Mouse (Mus musculus): ENCODE results near the gene Iqgap3. TPM values are rescaled to one million over a fixed set of nuclear protein-coding genes. Genes with fewer than 3 reads are reported as not detected.
A peak's percentile ranks its signal among the peaks of the same experiment; 100 is the strongest.

The Iqgap3 gene
- total RNA-seq, 2 experiments from 2014 or later = 5.6 to 8.3 TPM

DNA sequence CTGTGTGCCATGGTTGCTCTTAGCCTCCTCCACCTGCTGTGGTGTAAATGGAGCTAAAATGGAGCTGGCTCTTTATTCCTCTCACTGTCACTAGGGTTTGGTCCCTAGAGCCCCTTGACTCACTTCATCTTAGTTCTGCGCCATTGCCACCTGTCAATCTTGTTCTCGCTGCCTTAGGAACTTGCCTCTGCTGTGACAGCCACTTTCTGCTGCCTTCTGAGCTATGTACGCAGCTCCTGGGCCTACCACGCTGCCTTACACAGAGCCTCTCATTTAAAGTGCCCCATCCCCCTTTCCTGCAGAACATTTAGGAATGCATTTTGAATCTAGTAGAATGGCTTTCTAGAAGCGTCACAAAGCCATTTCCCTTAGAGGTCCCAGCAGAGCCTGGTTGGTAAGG, 12.4 kb downstream of the Iqgap3 start:
- no peak for DNase-seq

DNA sequence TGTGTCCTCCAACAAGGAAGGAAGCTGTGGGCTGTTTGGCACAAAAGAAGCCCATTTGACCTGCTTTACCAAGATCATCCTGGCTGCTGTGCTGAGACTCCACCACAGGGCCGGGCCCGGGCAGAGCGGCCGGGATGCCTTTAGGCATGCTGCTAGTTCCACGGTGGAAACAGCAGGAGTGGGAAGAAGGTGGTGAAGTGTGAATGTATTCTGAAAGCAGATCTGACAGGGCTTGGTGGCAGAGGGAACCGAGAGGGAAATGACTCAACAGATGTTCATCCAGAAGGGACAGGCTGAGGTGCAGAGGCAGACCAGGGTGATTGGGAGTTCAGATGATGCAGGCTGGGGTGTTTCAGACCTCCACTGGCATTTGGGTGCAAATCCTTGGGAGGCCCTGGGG, 15.9 kb downstream of the Iqgap3 start:
- no peak for DNase-seq

DNA sequence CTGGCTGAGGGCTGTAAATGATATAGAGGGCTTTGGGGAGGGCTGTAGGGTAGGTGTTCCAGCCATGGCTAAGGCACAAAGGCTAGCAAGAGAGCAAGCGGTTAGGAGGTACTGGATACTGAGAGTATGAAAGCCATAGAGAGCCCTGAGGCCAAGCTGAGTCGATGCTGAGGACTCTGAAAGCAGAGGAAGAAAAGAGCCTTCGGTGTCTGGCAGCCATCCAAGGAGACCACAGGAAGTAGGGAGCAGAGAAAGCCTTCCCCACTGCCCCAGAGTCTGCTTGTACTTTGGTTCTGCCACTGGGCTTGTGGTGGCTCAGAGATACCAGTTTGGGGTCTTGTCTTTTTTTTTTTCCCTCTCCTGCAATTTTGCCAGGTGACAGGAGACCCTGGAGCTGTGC, 18.5 kb downstream of the Iqgap3 start:
- DNase-seq = no peak

DNA sequence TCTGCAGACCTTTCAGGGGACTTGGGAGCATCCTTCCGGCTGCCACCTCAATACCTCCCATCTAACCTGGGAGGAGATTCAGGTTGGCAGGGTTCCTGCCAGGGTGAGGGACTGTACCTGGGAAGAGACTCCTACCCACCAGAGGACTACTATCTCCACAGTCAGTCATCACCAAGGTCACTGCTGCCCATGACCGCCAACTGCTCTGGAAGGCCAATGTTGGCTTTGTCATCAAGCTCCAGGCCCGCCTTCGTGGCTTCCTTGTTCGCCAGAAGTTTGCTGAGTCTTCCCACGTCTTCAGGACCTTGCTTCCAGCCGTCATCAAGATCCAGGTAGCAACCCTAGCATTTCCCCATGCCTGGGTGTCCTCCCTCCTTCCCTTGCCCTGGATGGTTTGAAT, 20.0 kb downstream of the Iqgap3 start:
- DNase-seq = no peak

DNA sequence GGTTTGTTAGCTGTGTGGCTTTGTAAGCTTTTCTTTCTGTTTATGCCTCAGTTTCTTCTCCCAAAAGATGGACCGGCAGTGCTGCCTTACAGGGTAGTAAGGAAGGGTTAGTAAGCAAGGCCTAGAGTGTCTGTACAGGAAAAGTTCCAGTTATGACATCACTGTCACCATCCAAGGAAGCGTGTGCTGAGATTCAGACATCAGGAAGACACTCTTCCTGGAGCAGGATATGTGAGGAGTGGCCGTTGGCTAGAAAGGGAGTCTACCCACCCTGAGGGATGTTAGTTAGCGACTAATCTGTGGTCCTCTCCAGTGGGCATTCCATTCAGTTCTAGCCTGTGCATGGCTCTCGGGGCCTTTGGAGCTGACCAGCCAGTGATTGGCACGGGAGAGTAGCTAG, 20.4 kb downstream of the Iqgap3 start:
- no peak for DNase-seq

DNA sequence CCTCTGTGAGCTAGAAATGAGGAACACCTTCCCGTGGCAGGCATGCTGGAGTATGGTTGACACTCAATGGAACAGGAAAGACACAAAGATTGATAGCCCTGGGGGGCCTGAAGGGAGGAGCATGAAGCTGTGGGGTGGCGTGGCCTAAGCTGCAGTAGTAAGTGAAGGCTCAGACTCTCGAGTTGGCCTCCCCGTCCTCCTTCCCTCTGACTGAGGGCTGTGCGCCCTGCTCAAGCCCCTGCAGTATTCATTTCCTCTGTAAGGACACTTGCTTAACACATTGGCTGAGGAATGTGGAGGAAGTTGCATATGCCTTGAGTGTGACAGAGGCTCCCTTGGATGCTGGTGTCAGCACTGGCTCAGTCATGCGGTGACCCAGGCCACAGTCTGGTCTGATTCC, 20.8 kb downstream of the Iqgap3 start:
- no peak for DNase-seq

DNA sequence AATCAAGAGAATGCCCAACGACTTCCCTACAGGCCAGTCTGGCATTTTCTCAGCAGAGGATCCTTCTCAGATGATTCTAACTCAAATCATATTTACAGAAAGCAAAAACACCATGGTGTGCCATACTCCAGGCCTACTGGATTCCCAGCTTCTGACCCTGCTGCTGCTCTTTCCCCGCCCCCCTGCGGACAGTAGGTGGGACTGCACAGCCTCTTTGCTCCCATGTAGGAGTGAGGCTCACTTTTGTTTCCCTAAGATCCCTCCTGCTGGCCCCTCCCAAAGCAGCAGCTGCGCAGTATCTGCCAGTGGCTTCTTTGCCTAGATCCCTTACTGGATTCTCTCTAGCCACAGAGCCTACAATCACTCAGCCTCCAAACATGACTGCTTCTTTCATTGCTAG, 24.4 kb downstream of the Iqgap3 start:
- DNase-seq = no peak

DNA sequence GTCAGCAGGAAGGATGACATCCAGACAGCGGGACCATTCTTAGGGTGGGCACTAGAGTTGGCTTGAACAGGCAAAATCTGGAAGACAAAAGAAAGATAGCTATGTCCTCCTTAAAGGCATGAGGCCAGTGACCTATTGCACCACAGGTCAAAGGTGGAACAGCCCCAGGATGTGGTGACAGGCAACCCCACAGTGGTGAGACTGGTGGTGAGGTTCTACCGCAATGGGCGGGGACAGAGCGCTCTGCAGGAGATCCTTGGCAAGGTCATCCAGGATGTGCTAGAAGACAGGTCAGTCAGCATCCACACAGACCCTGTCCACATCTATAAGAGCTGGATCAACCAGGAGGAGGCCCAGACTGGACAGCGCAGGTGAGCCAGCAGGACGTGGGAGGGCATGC, 27.4 kb downstream of the Iqgap3 start:
- DNase-seq = no peak

DNA sequence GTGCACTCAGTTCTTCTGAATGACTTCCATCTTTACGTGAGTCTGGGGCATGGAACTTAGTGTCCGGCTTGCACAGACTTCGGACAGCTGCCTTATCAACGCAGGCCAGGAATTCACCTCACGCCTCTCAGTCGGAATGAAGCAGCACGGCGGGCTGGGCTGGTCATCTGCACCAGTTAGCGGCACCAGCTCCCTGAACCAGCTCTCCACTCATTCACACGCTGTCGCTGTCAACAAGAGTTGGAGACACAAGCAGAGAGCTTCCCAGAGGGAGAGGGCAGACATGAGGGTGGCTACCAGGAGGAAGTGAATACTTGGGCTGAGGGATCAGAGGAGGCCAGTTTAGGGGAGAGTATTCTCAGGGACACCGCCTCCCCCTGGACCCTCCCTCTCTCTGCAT, 32.6 kb downstream of the Iqgap3 start:
- no peak for DNase-seq

DNA sequence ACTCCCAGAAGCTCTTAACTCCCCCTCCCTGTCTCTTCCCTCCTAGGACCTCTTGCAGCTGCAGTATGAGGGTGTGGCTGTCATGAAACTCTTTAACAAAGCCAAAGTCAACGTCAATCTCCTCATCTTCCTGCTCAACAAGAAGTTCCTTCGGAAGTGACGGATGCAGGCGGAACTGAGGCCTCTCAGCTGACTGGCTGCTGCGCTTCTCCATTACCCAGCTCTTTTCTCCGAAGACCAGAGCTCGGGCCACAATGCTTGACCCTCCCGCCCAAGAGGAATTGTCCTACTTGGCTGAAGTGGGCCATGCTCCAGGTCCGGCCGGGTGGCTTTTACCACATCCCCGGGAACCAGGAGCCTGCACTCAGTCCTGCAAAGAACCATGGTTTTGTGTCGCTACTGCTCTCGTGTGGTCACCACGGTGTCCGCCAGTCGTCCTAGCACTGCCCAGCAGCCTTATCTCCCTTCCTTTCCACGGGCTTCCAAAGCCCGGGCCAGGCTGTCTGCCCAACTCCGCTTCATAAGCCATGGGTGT, 38.4 kb downstream of the Iqgap3 start:
- no peak for DNase-seq

DNA sequence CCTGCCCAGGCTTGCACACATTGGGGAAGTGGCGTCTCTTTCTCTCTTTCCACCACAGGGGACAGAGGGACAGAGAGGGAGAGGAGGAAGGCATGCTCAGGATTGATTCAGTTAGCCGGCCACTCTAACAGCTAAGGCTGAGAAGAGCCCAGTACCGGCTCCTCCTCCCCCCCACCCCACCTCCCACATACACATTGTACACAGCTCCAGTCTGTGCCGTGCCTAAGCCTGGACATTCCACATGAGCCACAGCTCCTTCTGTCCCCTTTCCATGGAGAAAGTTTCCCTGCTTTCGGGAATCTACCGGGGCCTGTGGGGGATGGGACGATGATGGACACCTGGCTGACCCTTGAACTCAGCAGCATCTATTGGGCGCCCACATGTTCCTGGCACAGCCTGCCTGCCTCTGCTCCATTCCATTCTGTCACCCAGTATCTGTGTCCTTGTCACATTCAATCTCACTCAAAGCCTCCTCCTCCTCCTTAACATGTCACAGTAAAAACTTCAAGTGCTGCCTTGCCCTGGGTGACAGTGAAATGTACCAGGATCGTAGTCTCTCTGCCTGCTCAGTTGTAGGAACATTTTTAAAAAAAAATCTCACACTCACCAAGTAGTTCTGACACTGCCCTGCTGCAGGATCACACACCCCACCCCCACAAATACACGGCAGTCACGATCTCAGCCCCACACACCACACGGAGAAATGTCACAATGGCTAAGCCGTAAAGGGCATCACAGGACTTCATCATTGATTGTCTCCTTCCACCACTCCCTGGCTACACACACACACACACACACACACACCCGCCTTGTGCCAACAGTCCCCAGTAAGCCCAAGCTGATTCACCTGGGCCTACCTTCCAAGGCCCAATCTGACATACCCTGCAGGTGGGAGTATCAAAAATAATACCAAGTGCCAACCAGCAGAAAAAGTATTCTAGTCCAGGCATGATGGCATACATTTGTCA, 39.7 kb downstream of the Iqgap3 start:
- DNase-seq = no peak

DNA sequence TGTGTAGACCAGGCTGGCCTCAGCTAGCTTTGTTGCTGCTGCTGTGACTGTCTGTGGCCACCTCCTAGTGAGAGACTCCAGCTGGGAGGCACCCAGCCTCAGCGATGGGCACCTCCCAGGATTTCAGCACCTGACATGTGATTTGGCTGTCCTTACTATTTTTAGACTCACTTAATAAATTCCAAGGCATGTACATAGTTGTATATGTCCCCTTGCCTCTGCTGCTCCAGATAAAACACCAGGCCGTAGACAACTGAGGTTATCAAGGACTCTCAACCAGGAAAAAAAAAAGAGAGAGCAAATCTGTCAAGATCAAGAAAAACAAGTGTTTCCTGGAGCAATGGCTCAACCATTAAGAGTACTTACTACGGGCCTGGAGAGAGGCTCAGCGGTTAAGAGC, 43.4 kb downstream of the Iqgap3 start:
- DNase-seq = no peak

DNA sequence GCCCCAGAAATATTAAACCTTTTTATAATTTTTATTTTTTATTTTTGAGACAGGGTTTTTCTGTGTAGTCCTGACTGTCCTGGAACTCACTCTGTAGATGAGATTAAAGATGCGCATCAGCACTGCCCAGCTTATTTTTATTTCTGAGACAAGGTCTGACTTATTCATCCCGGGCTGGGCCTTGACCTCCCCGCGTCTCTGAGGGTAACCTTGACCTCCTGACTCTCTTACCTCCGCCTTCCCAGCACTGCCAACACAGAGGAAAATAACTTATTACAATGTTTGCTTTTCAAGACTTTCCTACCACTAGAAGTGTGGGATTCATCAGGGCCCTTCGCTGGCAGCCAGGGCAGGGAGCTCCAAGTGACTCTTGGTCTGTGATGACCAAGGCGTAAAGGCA, 44.4 kb downstream of the Iqgap3 start:
- no peak for DNase-seq

DNA sequence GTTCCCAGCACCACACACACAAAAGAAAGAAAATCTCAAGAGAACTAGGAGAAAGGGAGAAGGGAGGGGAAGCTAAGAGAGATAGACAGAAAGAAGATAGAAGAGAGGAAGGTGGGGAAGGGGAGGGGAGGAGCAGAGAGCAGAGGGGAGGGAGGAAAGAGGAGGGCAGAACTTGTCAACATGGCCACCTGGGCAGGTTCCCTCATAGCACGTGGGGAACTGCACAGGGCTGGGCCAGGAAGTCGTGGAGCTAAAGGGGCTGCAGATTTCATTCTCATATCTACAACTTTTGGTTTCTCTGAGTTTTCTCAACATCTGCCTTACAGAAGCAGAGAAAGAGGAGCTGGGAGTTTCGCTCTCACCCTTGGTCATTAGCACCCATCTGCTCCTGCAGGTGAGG, 45.9 kb downstream of the Iqgap3 start:
- DNase-seq = no peak

DNA sequence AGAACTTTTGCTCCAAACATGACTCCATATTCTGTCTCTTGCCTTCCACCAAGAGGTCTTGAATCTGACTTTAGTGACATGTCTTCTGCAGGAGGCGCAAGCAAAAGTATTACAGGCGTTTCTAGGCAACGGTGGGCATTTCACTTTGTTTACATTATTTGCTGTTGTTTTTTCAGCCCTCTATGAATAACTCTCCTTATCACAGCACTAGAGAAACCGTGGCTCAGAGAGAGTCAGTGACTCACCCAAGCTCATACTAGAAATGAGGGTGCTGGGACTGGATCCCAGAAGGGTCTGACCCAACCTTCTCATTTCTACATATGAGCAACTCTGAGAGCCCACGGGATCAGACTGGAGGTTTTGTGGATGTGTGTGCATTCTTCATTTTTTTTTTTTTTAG, 46.3 kb downstream of the Iqgap3 start:
- no peak for DNase-seq

DNA sequence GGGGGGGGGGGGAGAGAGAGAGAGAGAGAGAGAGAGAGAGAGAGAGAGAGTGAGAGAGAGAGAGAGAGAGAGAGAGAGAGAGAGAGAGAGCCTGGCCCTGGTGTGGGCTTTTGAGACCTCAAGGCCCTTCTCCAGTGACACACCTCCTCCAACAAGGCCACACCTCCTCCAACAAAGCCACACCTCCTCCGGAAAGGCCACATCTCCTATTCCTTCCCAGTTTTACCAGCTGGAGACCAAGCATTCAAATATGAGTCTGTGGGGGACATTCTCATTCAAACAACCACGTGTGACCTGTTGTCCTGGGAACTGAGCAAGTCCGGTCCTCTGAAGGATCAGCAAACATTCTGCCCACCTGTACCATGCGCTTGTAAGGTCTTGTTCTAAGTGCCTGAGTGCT, 47.2 kb downstream of the Iqgap3 start:
- no peak for DNase-seq

DNA sequence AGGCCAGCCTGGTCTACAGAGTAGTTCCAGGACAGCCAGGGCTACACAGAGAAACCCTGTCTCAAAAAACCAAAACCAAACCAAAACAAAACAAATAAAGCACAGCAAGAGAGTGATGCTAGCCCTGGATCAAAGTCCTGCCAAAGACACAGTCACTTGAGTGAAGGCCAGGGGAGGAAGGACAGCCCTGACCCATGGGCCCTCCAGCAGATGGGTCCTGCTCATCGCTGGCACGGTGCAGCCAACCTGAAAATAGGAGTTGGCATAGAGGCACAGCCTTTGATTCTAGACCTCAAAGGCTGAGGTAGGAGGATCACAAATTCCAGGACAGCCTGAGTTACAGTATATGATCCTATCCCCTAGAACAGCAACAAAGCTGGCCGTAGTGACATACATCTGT, 49.3 kb downstream of the Iqgap3 start:
- DNase-seq = no peak

DNA sequence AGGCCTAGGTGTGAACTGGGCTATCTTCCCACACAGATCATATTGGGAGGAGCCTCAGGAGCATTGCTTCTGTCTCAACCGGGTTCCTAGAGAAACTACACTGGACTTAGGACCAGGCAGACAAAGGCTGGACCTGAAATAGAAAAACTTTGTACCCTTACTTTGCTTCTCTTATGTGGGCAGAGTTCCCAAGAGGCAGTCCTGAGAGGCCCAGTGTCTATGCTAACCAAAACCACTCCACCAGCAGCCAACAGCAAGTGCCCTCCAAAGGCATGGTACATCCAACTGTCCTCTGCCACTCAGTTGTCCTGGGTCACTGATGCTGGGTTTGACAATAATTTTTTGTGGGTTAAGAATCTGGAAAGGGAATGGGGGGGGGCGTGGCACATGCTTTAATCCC, 50.7 kb downstream of the Iqgap3 start:
- DNase-seq = no peak

DNA sequence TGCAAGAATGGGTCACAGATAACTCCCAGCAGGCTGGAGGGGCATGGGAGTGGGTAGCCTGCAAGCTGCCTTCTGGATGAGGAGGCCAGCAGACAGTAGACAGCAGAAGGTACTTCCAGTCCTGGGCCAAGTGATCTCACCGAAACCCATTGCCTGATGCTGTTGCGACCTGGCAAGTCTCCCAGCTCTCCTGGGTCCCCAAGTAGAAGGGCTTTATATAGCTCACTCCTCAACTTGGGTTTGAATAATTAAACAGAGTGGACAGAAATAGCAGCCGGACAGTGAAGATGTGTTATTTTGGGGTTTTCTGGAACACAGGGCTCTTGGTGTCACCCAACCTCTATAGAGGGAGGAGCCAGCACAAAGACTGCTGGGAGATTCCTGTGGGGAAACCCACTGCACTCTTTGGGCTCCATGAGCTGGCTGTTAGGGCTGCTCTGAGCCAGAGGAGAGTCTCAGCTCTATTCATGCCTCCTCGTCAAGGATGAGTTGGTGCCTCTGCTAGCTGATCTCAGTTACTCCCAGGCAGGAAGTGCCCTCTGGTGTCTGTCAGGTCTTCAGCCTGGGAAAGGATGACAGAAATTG, 51.5 kb downstream of the Iqgap3 start:
- peak; percentile 49 for DNase-seq

DNA sequence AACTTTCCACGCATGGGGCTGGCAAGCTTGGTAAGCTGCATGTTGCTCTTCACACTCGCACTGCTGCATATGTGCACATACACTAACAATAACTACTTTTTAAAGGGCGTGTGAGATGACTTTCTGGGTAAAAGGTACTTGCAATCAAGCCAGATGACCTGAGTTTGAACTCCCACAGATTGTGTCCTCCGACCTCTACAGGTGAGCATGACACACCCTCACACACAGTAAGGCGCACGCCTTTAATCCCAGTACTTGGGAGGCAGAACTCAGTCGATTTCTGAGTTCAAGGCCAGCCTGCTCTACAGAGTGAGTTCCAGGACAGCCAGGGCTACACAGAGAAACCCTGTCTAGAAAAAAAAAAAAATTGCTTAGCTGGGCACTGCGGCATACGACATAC, 54.6 kb downstream of the Iqgap3 start:
- no peak for DNase-seq

DNA sequence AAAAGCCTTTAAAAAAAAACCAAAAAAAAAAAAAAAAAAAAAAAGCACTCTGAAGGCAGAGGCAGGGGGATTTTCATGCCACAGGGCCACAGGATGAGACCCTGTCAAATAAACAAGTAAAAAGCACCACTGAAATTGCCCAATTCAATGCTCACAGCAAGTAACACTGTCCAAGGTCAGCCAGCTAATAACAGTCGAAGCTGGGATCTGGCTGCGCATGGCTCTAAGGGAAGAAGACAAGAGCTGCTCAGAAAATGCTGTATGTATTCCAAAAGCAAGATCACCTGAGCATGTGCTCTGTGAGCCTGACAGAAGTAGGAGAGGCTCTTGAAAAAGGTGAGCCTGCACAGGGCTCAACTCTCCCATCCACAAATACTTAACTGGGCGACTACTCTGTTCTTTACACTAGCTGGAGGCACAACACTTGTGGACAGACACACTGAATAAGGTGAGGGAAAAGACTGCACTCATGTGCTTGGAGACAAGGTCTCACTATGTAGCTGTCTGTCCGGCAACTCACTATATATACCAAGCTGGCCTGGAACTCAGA, 55.2 kb downstream of the Iqgap3 start:
- no peak for DNase-seq

DNA sequence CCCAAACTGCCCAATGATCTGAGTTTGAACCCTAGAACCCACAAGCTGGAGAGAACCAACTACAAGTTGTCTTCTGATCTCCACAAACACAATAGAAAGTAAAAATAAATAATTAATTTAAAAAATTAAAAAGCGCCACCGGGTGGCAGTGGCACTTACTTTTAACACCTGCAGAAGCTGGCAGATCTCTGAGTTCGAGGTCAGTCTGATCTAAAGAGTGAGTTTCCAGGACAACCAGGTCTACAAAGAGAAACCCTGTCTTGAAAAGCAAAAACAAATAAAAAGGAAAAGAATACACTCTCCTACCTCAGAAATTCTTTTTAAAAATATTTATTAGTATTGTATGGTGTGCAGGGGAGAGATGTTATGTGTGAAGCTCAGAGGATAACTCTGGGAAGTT, 56.0 kb downstream of the Iqgap3 start:
- no peak for DNase-seq

Measured in gastrocnemius, postnatal 10 days (tissue).